ENCODE assay signal across 1 mouse cellular context in the genomic region with DNA sequence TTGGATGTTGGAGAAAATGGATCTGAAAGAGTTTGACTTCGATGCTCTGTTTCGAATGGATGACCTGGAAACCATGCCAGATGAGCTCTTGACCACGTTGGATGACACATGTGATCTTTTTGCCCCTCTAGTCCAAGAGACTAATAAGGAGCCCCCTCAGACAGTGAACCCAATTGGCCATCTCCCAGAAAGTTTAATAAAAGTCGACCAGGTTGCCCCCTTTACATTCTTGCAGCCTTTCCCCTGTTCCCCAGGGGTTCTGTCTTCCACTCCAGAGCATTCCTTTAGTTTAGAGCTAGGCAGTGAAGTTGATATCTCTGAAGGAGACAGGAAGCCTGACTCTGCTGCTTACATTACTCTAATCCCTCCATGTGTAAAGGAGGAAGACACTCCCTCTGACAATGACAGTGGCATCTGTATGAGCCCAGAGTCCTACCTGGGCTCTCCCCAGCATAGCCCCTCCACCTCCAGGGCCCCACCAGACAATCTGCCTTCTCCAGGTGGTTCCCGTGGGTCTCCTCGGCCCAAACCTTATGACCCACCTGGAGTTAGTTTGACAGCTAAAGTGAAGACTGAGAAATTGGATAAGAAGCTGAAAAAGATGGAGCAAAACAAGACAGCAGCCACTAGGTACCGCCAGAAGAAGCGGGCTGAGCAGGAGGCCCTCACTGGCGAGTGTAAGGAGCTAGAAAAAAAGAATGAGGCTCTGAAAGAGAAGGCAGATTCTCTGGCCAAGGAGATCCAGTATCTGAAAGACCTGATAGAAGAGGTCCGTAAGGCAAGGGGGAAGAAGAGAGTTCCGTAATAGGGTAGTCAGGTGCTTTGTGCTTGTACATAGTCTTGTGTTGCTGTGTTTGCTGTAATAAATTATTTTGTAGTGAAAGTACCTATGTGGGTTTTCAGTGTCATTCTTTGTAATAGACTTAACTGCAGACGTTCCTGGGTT.
A peak's percentile ranks its signal among the peaks of the same experiment; 100 is the strongest.
TF ChIP-seq lines count a peak whose summit lies in the region.

No protein-coding gene starts in this region.

TF ChIP-seq in CH12.LX, 34 proteins besides CTCF, POLR2A, EP300 and RAD21:
- TF ChIP-seq CHD1 (IDR thresholded peaks at IDR 0.05; ENCODE audit: low read depth, low read length), result peak; percentile 71; the same call in 1 of the 2 replicates
- 0 out of 2 replicates have a peak, but pooled peaks have one; percentile 30 for TF ChIP-seq ZMIZ1 (IDR thresholded peaks at IDR 0.05; ENCODE audit: low read depth, low read length)
- no peak for TF ChIP-seq MYC (IDR thresholded peaks at IDR 0.05; ENCODE audit: low read depth, low read length)
- TF ChIP-seq USF2 (conservative IDR thresholded peaks at IDR 0.05; ENCODE audit: low read depth, low read length), result 0 out of 2 replicates have a peak, but pooled peaks have one; percentile 6
